Mouse (Mus musculus): Measurements from ENCODE around the gene Gm7579. TPM values are rescaled to one million over a fixed set of nuclear protein-coding genes. Genes with fewer than 3 reads are reported as not detected.

Gm7579 gene
- not detected in 2 replicates for polyA plus RNA-seq (2012; rRNA removed)

DNA sequence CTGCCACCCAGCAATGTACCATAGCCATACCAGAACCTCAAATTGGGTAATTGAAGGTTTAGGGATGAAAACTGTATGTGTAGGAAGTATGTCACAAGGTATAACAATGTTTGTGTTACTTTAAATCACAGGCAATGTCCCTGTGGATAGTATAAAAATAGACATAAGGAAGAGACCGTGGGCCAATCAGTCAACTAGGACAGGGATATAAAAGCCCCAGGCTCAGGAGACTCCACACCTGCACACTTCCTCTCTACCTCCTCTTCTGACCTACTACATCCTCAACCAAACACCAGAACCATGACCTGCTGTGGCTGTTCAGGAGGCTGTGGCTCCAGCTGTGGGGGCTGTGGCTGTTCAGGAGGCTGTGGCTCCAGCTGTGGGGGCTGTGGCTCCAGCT is at the start of gene Gm7579:
Gene Gm7579 (plus strand): TSS at position 301 of the 400 bp plus-strand sequence.

DNA sequence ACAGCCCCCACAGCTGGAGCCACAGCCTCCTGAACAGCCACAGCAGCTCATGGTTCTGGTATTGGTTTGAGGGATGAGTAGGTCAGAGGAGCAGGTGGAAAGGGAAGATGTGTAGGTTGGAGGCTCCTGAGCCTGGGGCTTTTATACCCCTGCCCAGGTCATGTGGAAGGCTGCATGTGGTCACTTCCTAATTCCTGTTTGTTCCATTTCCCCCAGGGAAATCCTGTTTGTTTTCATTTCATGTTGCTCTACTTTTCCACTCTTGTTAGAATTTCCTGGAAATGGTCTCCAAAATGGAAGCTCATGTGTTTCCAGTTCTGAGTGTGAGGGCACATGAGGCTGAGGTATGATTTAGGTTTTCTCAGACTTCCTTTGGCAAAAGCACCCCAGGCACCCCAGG is 46.0 kb upstream of the Gm7579 start, which contains the start of gene Gm4553:
Gene Gm4553 (minus strand): TSS at position 101 of the 400 bp plus-strand sequence.

DNA sequence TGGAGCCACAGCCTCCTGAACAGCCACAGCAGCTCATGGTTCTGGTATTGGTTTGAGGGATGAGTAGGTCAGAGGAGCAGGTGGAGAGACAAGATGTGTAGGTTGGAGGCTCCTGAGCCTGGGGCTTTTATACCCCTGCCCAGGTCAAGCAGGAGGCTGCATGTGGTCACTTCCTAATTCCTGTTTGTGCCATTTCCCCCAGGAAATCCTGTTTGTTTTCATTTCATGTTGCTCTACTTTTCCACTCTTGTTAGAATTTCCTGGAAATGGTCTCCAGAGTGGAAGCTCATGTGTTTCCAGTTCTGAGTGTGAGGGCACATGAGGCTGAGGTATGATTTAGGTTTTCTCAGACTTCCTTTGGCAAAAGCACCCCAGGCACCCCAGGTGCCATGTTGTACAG is 35.8 kb upstream of the Gm7579 start, which contains the start of gene Krtap5-2:
Gene Krtap5-2 (minus strand): TSS at position 101 of the 400 bp plus-strand sequence.

DNA sequence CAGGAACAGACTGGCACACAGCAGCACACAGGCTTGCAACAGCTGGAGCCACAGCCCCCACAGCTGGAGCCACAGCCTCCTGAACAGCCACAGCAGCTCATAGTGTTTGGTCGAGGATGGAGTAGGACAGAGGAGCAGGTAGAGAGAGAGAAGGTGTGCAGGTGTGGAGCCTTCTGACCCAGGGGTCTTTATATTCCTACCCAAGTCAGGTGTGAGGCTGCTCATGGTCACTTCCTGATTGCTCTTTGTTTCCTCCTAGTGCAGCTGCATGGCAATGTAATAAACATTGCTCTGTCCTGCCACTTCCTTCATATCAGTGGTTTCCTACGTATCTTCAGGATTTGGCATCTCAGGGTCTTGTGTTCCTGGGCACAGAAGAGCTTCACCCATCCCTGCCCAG is 21.4 kb upstream of the Gm7579 start, which contains the start of gene Gm10153:
Gene Gm10153 (minus strand): TSS at position 101 of the 400 bp plus-strand sequence.

DNA sequence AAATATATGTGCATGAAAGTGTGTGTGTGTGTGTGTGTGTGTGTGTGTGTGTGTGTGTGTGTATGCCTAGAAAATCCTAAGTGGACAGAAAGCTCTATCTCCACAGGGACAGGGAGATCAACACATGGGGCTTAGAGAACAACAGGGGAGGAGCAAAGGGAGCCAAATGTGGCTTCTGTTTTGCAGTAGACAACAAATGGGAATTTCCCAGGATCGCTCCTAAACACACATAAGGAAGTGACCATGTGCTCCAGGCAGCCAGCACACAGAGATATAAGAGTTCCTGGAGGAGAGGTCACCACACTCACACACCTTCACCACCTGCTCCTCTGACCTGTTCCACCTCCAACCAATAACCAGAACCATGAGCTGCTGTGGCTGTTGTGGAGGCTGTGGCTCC is 10.6 kb upstream of the Gm7579 start, which contains the start of gene Krtap5-3:
Gene Krtap5-3 (plus strand): TSS at position 301 of the 400 bp plus-strand sequence.

DNA sequence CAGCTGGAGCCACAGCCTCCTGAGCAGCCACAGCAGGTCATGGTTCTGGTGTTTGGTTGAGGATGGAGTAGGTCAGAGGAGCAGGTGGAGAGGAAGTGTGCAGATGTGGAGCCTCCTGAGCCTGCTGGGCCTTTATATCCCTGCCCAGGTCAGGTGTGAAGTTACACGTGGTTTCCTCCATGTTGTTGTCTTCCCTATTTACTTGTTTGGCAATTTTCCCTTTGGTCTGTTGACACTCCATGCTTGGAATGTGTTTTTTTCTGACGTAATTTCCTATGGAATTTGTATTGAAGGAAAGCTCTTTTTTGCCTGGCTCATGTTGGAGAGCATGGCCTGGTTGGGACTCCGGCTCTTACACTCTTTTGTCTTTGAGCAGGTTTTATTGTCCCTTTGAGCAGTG is 18.2 kb downstream of the Gm7579 start, which contains the start of gene Krtap5-5:
Gene Krtap5-5 (minus strand): TSS at position 101 of the 400 bp plus-strand sequence.

DNA sequence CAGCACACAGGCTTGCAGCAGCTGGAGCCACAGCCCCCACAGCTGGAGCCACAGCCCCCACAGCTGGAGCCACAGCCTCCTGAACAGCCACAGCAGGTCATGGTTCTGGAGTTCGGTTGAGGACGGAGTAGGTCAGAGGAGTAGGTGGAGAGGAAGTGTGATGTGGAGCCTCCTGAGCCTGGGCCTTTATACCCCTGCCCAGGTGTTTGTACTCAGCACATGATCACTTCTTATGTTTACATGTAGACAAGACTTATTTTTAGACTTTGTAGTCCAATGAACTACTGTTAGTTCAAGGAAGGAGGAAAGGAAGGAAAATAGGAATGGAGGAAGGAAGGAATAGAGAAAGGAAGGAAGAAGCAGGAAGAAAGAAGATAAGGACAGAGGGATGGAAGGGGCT is 29.3 kb downstream of the Gm7579 start, which contains the start of gene Gm40460:
Gene Gm40460 (minus strand): TSS at position 101 of the 400 bp plus-strand sequence.

DNA sequence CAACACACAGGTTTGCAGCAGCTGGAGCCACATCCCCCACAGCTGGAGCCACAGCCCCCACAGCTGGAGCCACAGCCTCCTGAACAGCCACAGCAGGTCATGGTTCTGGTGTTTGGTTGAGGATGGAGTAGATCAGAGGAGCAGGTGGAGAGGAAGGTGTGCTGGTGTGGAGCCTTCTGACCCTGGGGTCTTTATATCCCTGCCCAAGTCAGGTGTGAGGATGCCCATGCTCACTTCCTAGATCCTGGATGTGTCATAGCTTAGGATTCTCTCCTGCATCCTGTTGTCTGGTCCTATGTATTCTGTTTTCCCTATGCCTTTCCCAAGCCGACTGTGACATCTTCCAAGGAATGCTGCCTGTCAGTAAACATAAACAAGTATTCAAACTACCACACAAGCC is 46.6 kb downstream of the Gm7579 start, which contains the start of gene Gm2431:
Gene Gm2431 (minus strand): TSS at position 101 of the 400 bp plus-strand sequence.

Other genes starting within 250 kb of the Gm7579 start
- 40.6 and 44.6 TPM in 2 replicates for gene Mob2, start 150.8 kb upstream of the Gm7579 start, polyA plus RNA-seq (2012; rRNA removed)
- 2.7 and 2.8 TPM in 2 replicates for gene Dusp8, start 116.0 kb upstream of the Gm7579 start, polyA plus RNA-seq (2012; rRNA removed)
- gene Gm45618, start 91.1 kb upstream of the Gm7579 start, polyA plus RNA-seq (2012; rRNA removed): not detected in 2 replicates
- gene Gm39115, start 75.8 kb upstream of the Gm7579 start, polyA plus RNA-seq (2012; rRNA removed): not detected in 2 replicates
- gene Gm45337, start 67.3 kb upstream of the Gm7579 start, polyA plus RNA-seq (2012; rRNA removed): not detected in 2 replicates
- gene Gm29735, start 54.7 kb upstream of the Gm7579 start, polyA plus RNA-seq (2012; rRNA removed): not detected in 2 replicates
- gene Gm4553, start 46.1 kb upstream of the Gm7579 start, polyA plus RNA-seq (2012; rRNA removed): not detected in 2 replicates
- not detected in 2 replicates for gene Krtap5-2, start 35.9 kb upstream of the Gm7579 start, polyA plus RNA-seq (2012; rRNA removed)
- not detected in 2 replicates for gene Gm10153, start 21.5 kb upstream of the Gm7579 start, polyA plus RNA-seq (2012; rRNA removed)
- gene Krtap5-3, start 10.5 kb upstream of the Gm7579 start, polyA plus RNA-seq (2012; rRNA removed): not detected in 2 replicates
- not detected in 2 replicates for gene Krtap5-5, start 18.1 kb downstream of the Gm7579 start, polyA plus RNA-seq (2012; rRNA removed)
- not detected in 2 replicates for gene Gm40460, start 29.2 kb downstream of the Gm7579 start, polyA plus RNA-seq (2012; rRNA removed)
- gene Gm2431, start 46.5 kb downstream of the Gm7579 start, polyA plus RNA-seq (2012; rRNA removed): not detected in 2 replicates
- gene Gm4559, start 62.5 kb downstream of the Gm7579 start, polyA plus RNA-seq (2012; rRNA removed): not detected in 2 replicates
- gene Krtap5-1, start 85.3 kb downstream of the Gm7579 start, polyA plus RNA-seq (2012; rRNA removed): not detected in 2 replicates
- gene Krtap5-4, start 91.7 kb downstream of the Gm7579 start, polyA plus RNA-seq (2012; rRNA removed): not detected in 2 replicates
- gene Ifitm10, start 161.9 kb downstream of the Gm7579 start, polyA plus RNA-seq (2012; rRNA removed): 0.87 and 0.93 TPM in 2 replicates
- 0.38 and 0.44 TPM in 2 replicates for gene Gm49369, start 170.8 kb downstream of the Gm7579 start, polyA plus RNA-seq (2012; rRNA removed)
- gene Ctsd, start 176.2 kb downstream of the Gm7579 start, polyA plus RNA-seq (2012; rRNA removed): 158 and 192 TPM in 2 replicates
- 1.5 TPM in 1 of 2 replicates, not detected in the other for gene Syt8, start 223.0 kb downstream of the Gm7579 start, polyA plus RNA-seq (2012; rRNA removed)
- gene Tnni2, start 229.9 kb downstream of the Gm7579 start, polyA plus RNA-seq (2012; rRNA removed): 3.3 and 8.7 TPM in 2 replicates
- 12.0 and 13.8 TPM in 2 replicates for gene Lsp1, start 248.9 kb downstream of the Gm7579 start, polyA plus RNA-seq (2012; rRNA removed)

Data from liver, embryonic 14 days (tissue).